Mouse (Mus musculus) kidney, postnatal 25 days (tissue): ENCODE results near the gene Bbs12.

ENCODE experiments used
- DNase-seq, 2 experiments: peaks; one replicate each; pipeline ENCODE4 v3.0.0; 2021; ENCODE audit warnings: mixed read lengths in 2 of 2

Bbs12 gene

GRCm38 (mm10) chr3:37312370-37312941 lies at the start of gene Bbs12, which contains the start of gene Cetn4:
Gene Bbs12 (plus strand): TSS chr3:37312554.
Gene Cetn4 (minus strand): TSS chr3:37312708.
- peak; percentile 95 to 97 for DNase-seq

GRCm38 (mm10) chr3:37268338-37268737 lies 44.0 kb upstream of the Bbs12 start:
- no peak for DNase-seq

- peak; percentile 6 to 43 for DNase-seq
Observed at GRCm38 (mm10) chr3:37269926-37270325, 42.4 kb upstream of the Bbs12 start.

GRCm38 (mm10) chr3:37271209-37271608 lies 41.1 kb upstream of the Bbs12 start:
- peak; percentile 52 to 75 for DNase-seq

- no peak for DNase-seq
Observed at GRCm38 (mm10) chr3:37273092-37273491, 39.3 kb upstream of the Bbs12 start.

- DNase-seq: no peak
Observed at GRCm38 (mm10) chr3:37274661-37275060, 37.7 kb upstream of the Bbs12 start.

- DNase-seq: no peak
Observed at GRCm38 (mm10) chr3:37280221-37280620, 32.1 kb upstream of the Bbs12 start.

- no peak for DNase-seq
Observed at GRCm38 (mm10) chr3:37280871-37281270, 31.5 kb upstream of the Bbs12 start.

GRCm38 (mm10) chr3:37282299-37282922 lies 29.9 kb upstream of the Bbs12 start:
- DNase-seq: no peak

- no peak for DNase-seq
Observed at GRCm38 (mm10) chr3:37283234-37283633, 29.1 kb upstream of the Bbs12 start.

GRCm38 (mm10) chr3:37289237-37289636 lies 23.1 kb upstream of the Bbs12 start:
- no peak for DNase-seq

GRCm38 (mm10) chr3:37290881-37291541 lies 21.3 kb upstream of the Bbs12 start:
- no peak for DNase-seq

GRCm38 (mm10) chr3:37291929-37292328 lies 20.4 kb upstream of the Bbs12 start:
- no peak for DNase-seq

- DNase-seq: no peak
Observed at GRCm38 (mm10) chr3:37292654-37293053, 19.7 kb upstream of the Bbs12 start.

- no peak for DNase-seq
Observed at GRCm38 (mm10) chr3:37299470-37299869, 12.9 kb upstream of the Bbs12 start.

GRCm38 (mm10) chr3:37302685-37303084 lies 9.7 kb upstream of the Bbs12 start:
- DNase-seq: peak; percentile 35 to 66

GRCm38 (mm10) chr3:37303392-37304139 lies 8.8 kb upstream of the Bbs12 start:
- DNase-seq: no peak

- DNase-seq: peak in 1 of 2 experiments; percentile 42
Observed at GRCm38 (mm10) chr3:37311897-37312369, 421 bp upstream of the Bbs12 start.

GRCm38 (mm10) chr3:37313371-37313770 lies 1.0 kb downstream of the Bbs12 start:
- no peak for DNase-seq

- no peak for DNase-seq
Observed at GRCm38 (mm10) chr3:37316233-37316632, 3.9 kb downstream of the Bbs12 start.

- DNase-seq: no peak
Observed at GRCm38 (mm10) chr3:37324310-37324709, 12.0 kb downstream of the Bbs12 start.

GRCm38 (mm10) chr3:37325317-37326112 lies 13.2 kb downstream of the Bbs12 start:
- no peak for DNase-seq
